Mouse (Mus musculus) heart, embryonic 11.5 days (tissue): ENCODE results near the gene Stim1. TPM values are rescaled to one million over a fixed set of nuclear protein-coding genes. Genes with fewer than 3 reads are reported as not detected.
A peak's percentile ranks its signal among the peaks of the same experiment; 100 is the strongest.

Experiments used
- ATAC-seq: fragments of 200-750 bp; cut with Nextera tagmentation; replicated peaks from 2 replicates; pipeline ENCODE4 v1.8.0; 2017; ENCODE audit warnings: moderate library complexity; ENCODE audit not compliant: insufficient number of reproducible peaks, low FRiP score, low TSS enrichment
- H3K27ac ChIP-seq: fragments of 300-500 bp; sonication (generic); 2 replicates; pipeline ENCODE4 v1.5.1; 2014; ENCODE audit warnings: mild to moderate bottlenecking, low read depth, low read length
- H3K27me3 ChIP-seq: fragments of 300-500 bp; sonication (generic); 2 replicates; pipeline ENCODE4 v1.6.1; 2014; ENCODE audit warnings: mild to moderate bottlenecking, low read length, mixed read lengths; ENCODE audit not compliant: control insufficient read depth, insufficient read depth
- H3K36me3 ChIP-seq: fragments of 300-500 bp; sonication (generic); 2 replicates; pipeline ENCODE4 v1.6.1; 2014; ENCODE audit warnings: mild to moderate bottlenecking, low read length, moderate library complexity, mixed read lengths; ENCODE audit not compliant: control insufficient read depth, insufficient read depth
- H3K4me1 ChIP-seq: fragments of 300-500 bp; sonication (generic); 2 replicates; pipeline ENCODE4 v1.6.1; 2014; ENCODE audit warnings: low read length; ENCODE audit not compliant: control insufficient read depth, insufficient read depth
- H3K4me2 ChIP-seq: fragments of 300-500 bp; sonication (generic); 2 replicates; pipeline ENCODE4 v1.6.1; 2014; ENCODE audit warnings: mild to moderate bottlenecking, moderate library complexity
- H3K4me3 ChIP-seq: fragments of 300-500 bp; sonication (generic); 2 replicates; pipeline ENCODE4 v1.5.1; 2014; ENCODE audit warnings: low read depth, low read length
- H3K9ac ChIP-seq: fragments of 300-500 bp; sonication (generic); 2 replicates; pipeline ENCODE4 v1.6.1; 2014; ENCODE audit warnings: mild to moderate bottlenecking, low read depth, low read length, moderate library complexity
- H3K9me3 ChIP-seq: fragments of 300-500 bp; sonication (generic); replicated peaks from 2 replicates; pipeline ENCODE4 v1.6.1; 2016; ENCODE audit warnings: low read length; ENCODE audit not compliant: control insufficient read depth
- WGBS: fragments of 180-500 bp; shearing (Covaris S2); extraction: QIAGEN DNeasy Blood & Tissue Kit; methylation state at CpG from one replicate; pipeline ENCODE4 v1.1.7; 2014; ENCODE audit not compliant: insufficient replicate concordance; 5-methylcytosine and 5-hydroxymethylcytosine counted together
- polyA plus RNA-seq: library from polyadenylated mRNA; unstranded; fragments of >200 nt; fragmentation: Nextera tagmentation; extraction: Ambion mirVana; gene quantifications from 2 replicates; pipeline ENCODE4 v1.2.1, GENCODE M21; 2014

Stim1 gene
- polyA plus RNA-seq, 1 experiment from 2014 or later = 9.1 TPM

- peak overlapping the region; percentile 98 for H3K4me2 ChIP-seq
- 5% methylated on average over 12 of the region's 12 CpGs for WGBS
- no peak for ATAC-seq
- peak overlapping the region; percentile 77 for H3K9ac ChIP-seq
- H3K9me3 ChIP-seq = no peaks in the 10 kb centered on the region
- peak overlapping the region; percentile 84 for H3K4me3 ChIP-seq
- H3K27me3 ChIP-seq = no peaks in the 10 kb centered on the region
- no peaks in the 10 kb centered on the region for H3K36me3 ChIP-seq
- no peaks in the 10 kb centered on the region for H3K4me1 ChIP-seq
- H3K27ac ChIP-seq = no peak overlapping the region
Measured at GRCm38 (mm10) chr7:102268395-102268748, 766 bp downstream of the Stim1 start.

- no peaks in the 10 kb centered on the region for H3K9me3 ChIP-seq
- 74% methylated on average over 3 of the region's 3 CpGs for whole genome bisulfite sequencing
- H3K4me3 ChIP-seq = no peak overlapping the region
- no peak for ATAC-seq
- H3K9ac ChIP-seq = no peak overlapping the region
- H3K27me3 ChIP-seq = peaks cover 3% of the 10 kb centered on the region; the same call in 1 of the 2 replicates
- H3K4me1 ChIP-seq = no peaks in the 10 kb centered on the region
- H3K36me3 ChIP-seq = no peaks in the 10 kb centered on the region
- H3K27ac ChIP-seq = no peak overlapping the region
- H3K4me2 ChIP-seq = no peak overlapping the region
Measured at GRCm38 (mm10) chr7:102272422-102272948, 4.9 kb downstream of the Stim1 start.

- Histone ChIP-seq H3K4me3 (no peak overlapping the region), H3K4me2 (no peak overlapping the region), H3K27me3 (peaks cover 51% of the 10 kb centered on the region)
Measured at GRCm38 (mm10) chr7:102281403-102281802, 13.8 kb downstream of the Stim1 start.

GRCm38 (mm10) chr7:102282261-102282660 is 14.7 kb downstream of the Stim1 start:
- no peak overlapping the region for H3K27ac ChIP-seq
- H3K9ac ChIP-seq = no peak overlapping the region
- 37% methylated on average over 5 of the region's 5 CpGs for WGBS
- H3K36me3 ChIP-seq = no peaks in the 10 kb centered on the region
- H3K27me3 ChIP-seq = peaks cover 57% of the 10 kb centered on the region
- H3K4me1 ChIP-seq = no peaks in the 10 kb centered on the region
- H3K4me2 ChIP-seq = no peak overlapping the region
- no peaks in the 10 kb centered on the region for H3K9me3 ChIP-seq
- H3K4me3 ChIP-seq = no peak overlapping the region
- no peak; the same call in 1 of the 2 replicates for ATAC-seq

More at GRCm38 (mm10) chr7:102281403-102281802, 13.8 kb downstream of the Stim1 start:
- ATAC-seq = no peak
- WGBS = 78% methylated on average over 1 of the region's 1 CpGs
- no peak overlapping the region for H3K9ac ChIP-seq
- no peak overlapping the region for H3K27ac ChIP-seq
- H3K9me3 ChIP-seq = no peaks in the 10 kb centered on the region
- H3K36me3 ChIP-seq = no peaks in the 10 kb centered on the region
- H3K4me1 ChIP-seq = no peaks in the 10 kb centered on the region

- no peak overlapping the region for H3K27ac ChIP-seq
- H3K27me3 ChIP-seq = peaks cover 28% of the 10 kb centered on the region
- no peak overlapping the region for H3K4me3 ChIP-seq
- H3K9ac ChIP-seq = no peak overlapping the region
- no peaks in the 10 kb centered on the region for H3K9me3 ChIP-seq
- no peak for ATAC-seq
- H3K4me1 ChIP-seq = no peaks in the 10 kb centered on the region
- no peaks in the 10 kb centered on the region for H3K36me3 ChIP-seq
- WGBS = 71% methylated on average over 6 of the region's 6 CpGs
- H3K4me2 ChIP-seq = no peak overlapping the region
Measured at GRCm38 (mm10) chr7:102289466-102289865, 21.9 kb downstream of the Stim1 start.

- no peak for ATAC-seq
Measured at GRCm38 (mm10) chr7:102292228-102292627, 24.6 kb downstream of the Stim1 start.

GRCm38 (mm10) chr7:102293234-102293633 is 25.6 kb downstream of the Stim1 start:
- ATAC-seq = no peak
- Histone ChIP-seq H3K27ac (no peak overlapping the region), H3K36me3 (no peaks in the 10 kb centered on the region), H3K9ac (no peak overlapping the region), H3K4me2 (no peak overlapping the region), H3K9me3 (no peaks in the 10 kb centered on the region), H3K27me3 (no peaks in the 10 kb centered on the region), H3K4me1 (no peaks in the 10 kb centered on the region), H3K4me3 (no peak overlapping the region)
- WGBS = 16% methylated on average over 2 of the region's 2 CpGs

More at GRCm38 (mm10) chr7:102292228-102292627, 24.6 kb downstream of the Stim1 start:
- Histone ChIP-seq H3K27me3 (peaks cover 7% of the 10 kb centered on the region; the same call in 1 of the 2 replicates), H3K9ac (no peak overlapping the region), H3K36me3 (no peaks in the 10 kb centered on the region), H3K4me1 (no peaks in the 10 kb centered on the region), H3K27ac (no peak overlapping the region), H3K4me2 (no peak overlapping the region), H3K9me3 (no peaks in the 10 kb centered on the region), H3K4me3 (no peak overlapping the region)
- WGBS = 89% methylated on average over 3 of the region's 3 CpGs

GRCm38 (mm10) chr7:102300761-102301160 is 33.2 kb downstream of the Stim1 start:
- no peaks in the 10 kb centered on the region for H3K4me1 ChIP-seq
- no peak overlapping the region for H3K4me2 ChIP-seq
- WGBS = 66% methylated on average over 1 of the region's 1 CpGs
- no peak for ATAC-seq
- H3K4me3 ChIP-seq = no peak overlapping the region
- no peaks in the 10 kb centered on the region for H3K36me3 ChIP-seq
- no peaks in the 10 kb centered on the region for H3K27me3 ChIP-seq
- no peak overlapping the region for H3K9ac ChIP-seq
- no peak overlapping the region for H3K27ac ChIP-seq
- no peaks in the 10 kb centered on the region for H3K9me3 ChIP-seq

- no peak overlapping the region for H3K9ac ChIP-seq
- ATAC-seq = no peak
- WGBS = 83% methylated on average over 4 of the region's 4 CpGs
- no peak overlapping the region for H3K27ac ChIP-seq
- H3K27me3 ChIP-seq = no peaks in the 10 kb centered on the region
- no peaks in the 10 kb centered on the region for H3K9me3 ChIP-seq
- H3K4me3 ChIP-seq = no peak overlapping the region
- H3K36me3 ChIP-seq = no peaks in the 10 kb centered on the region
- H3K4me2 ChIP-seq = no peak overlapping the region
- H3K4me1 ChIP-seq = no peaks in the 10 kb centered on the region
Measured at GRCm38 (mm10) chr7:102302471-102302870, 34.9 kb downstream of the Stim1 start.
